Comparison of ENCODE assay signal across 8 mouse cellular contexts in genomic region chr17:23563595-23564367, GRCm38 (mm10). TPM values are rescaled to one million over a fixed set of nuclear protein-coding genes. Genes with fewer than 3 reads are reported as not detected.
A peak's percentile ranks its signal among the peaks of the same experiment; 100 is the strongest.
DNase-seq lines count a peak whose midpoint lies in the region; ATAC-seq lines count a peak whose summit lies in the region.

TSS of gene Zfp213 (minus strand) at chr17:23564238.

- peak within 1 kb of the TSS; percentile 96 for H3K27ac ChIP-seq in hindbrain, embryonic 15.5 days (replicated peaks)
- peak within 1 kb of the TSS; percentile 58 for H3K27ac ChIP-seq in macrophage

- peaks cover 7% of the 10 kb centered on the region; the same call in 1 of the 2 replicates for H3K79me2 ChIP-seq in macrophage (ENCODE audit: inconsistent target)

- H3K9ac ChIP-seq in hindbrain, embryonic 15.5 days: peak within 1 kb of the TSS; percentile 99

- peaks cover 17% of the 10 kb centered on the region for H3K4me1 ChIP-seq in hindbrain, embryonic 15.5 days (replicated peaks)

- peak; percentile 95 for DNase-seq in R1 (ENCODE audit: low read depth, low spot score)
- peak; percentile 96 to 98 for DNase-seq in cerebellum, postnatal 25 days
- peak; percentile 95 to 96 for DNase-seq in frontal cortex, postnatal 36 days (ENCODE audit: low spot score in 2 of 2)
- DNase-seq in left cerebral cortex, adult 18-20 months (ENCODE audit: low spot score in 2 of 2): peak; percentile 96 to 98
- DNase-seq in right cerebral cortex, adult 18-20 months: peak; percentile 97
- peak; percentile 79 for DNase-seq in urinary bladder, postnatal 10 days (ENCODE audit: low spot score)

- H3K4me3 ChIP-seq in hindbrain, embryonic 15.5 days: peak within 1 kb of the TSS; percentile 97
- peak within 1 kb of the TSS; percentile 91 for H3K4me3 ChIP-seq in macrophage (ENCODE audit: inconsistent target)

- H3K36me3 ChIP-seq in hindbrain, embryonic 15.5 days: peaks cover 18% of the 10 kb centered on the region
- H3K36me3 ChIP-seq in macrophage (ENCODE audit: inconsistent target): peaks cover 7% of the 10 kb centered on the region; the same call in 1 of the 2 replicates

- H3K9me3 ChIP-seq in hindbrain, embryonic 15.5 days: no peaks in the 10 kb centered on the region

- WGBS in hindbrain, embryonic 15.5 days: under 1% methylated on average over 59 of the region's 59 CpGs
- WGBS in macrophage (ENCODE audit: missing documents): 0% methylated on average over 55 of the region's 59 CpGs

- ATAC-seq in hindbrain, embryonic 15.5 days (ENCODE audit: low FRiP score, low read depth): peak; percentile 96

- no peaks in the 10 kb centered on the region for H3K27me3 ChIP-seq in hindbrain, embryonic 15.5 days

- peak within 1 kb of the TSS; percentile 74 for H3K4me2 ChIP-seq in hindbrain, embryonic 15.5 days

RNA-seq across cellular contexts. Expression of gene Zfp213, which starts in this region (rescaled TPM):
- 17.3 and 19.8 TPM in 2 replicates for polyA plus RNA-seq in hindbrain, embryonic 15.5 days (2015; fragmentation: Nextera tagmentation; extraction: Ambion mirVana)
- 1 to 10 TPM; 6.8 to 7.1 TPM for total RNA-seq in left cerebral cortex, adult 18-20 months (2021)
- 1 to 10 TPM in 22 of 26 experiments, under 1 TPM in 4; 0.61 to 6.3 (median 2.7) TPM for total RNA-seq in macrophage (2018; cell fraction: chromatin; rRNA removed)
- 1 to 10 TPM in 25 of 26 experiments, under 1 TPM in 1; 0.89 to 5.8 (median 4.2) TPM for total RNA-seq in macrophage (2018; cell fraction: cytosol; rRNA removed)
- 1 to 10 TPM in 24 of 26 experiments, under 1 TPM in 2; 0.78 to 6.9 (median 3.5) TPM for total RNA-seq in macrophage (2018; cell fraction: nucleus; rRNA removed)
- polyA plus RNA-seq in macrophage (2018): 1.9 to 4.8 TPM (median 3.4 TPM) in 3 replicates

Comparison
In these comparisons a context has a peak if more than half of its experiments do, and no peak if none do; other contexts are left out.
1. Peak in every context shown above with its lines: DNase-seq, ATAC-seq, H3K4me3 ChIP-seq and H3K27ac ChIP-seq.